Mouse (Mus musculus) skeletal muscle tissue, postnatal 0 days (tissue): ENCODE data around the gene Tmem190. TPM values are rescaled to one million over a fixed set of nuclear protein-coding genes. Genes with fewer than 3 reads are reported as not detected.

ENCODE experiments used
- polyA plus RNA-seq: library from polyadenylated mRNA; unstranded; fragments of >200 nt; fragmentation: Nextera tagmentation; extraction: Ambion mirVana; gene quantifications from 2 replicates; pipeline ENCODE4 v1.2.1, GENCODE M21; 2015

Tmem190 gene
- not detected in 2 replicates for polyA plus RNA-seq

GRCm38 (mm10) chr7:4782759-4783158 lies at the start of gene Tmem190, which contains the start of gene Il11:
Gene Tmem190, plus strand, starts transcription at chr7:4782937.
Gene Il11, minus strand, starts transcription at chr7:4782859.

GRCm38 (mm10) chr7:4739544-4740275 lies 43.0 kb upstream of the Tmem190 start, which contains the start of gene Kmt5c:
Gene Kmt5c, plus strand, starts transcription at chr7:4740115.

GRCm38 (mm10) chr7:4752821-4753570 lies 29.7 kb upstream of the Tmem190 start, which contains the start of gene Cox6b2:
Gene Cox6b2, minus strand, starts transcription at chr7:4753094.

GRCm38 (mm10) chr7:4771202-4771601 lies 11.5 kb upstream of the Tmem190 start, which contains the start of gene Fam71e2:
Gene Fam71e2, minus strand, starts transcription at chr7:4771302.

GRCm38 (mm10) chr7:4789436-4789935 lies 6.7 kb downstream of the Tmem190 start, which contains the start of gene Tmem238:
Gene Tmem238, minus strand, starts transcription at chr7:4789656.

GRCm38 (mm10) chr7:4792278-4793212 lies 9.8 kb downstream of the Tmem190 start, which contains the start of gene Rpl28:
Gene Rpl28, plus strand, starts transcription at chr7:4792874.

GRCm38 (mm10) chr7:4812303-4813104 lies 29.8 kb downstream of the Tmem190 start, which contains the start of gene Ube2s:
Gene Ube2s, minus strand, starts transcription at chr7:4812590.

Other genes starting within 250 kb of the Tmem190 start
- 0.10 and 0.31 TPM in 2 replicates for gene Syt5, start 235.4 kb upstream of the Tmem190 start, polyA plus RNA-seq
- not detected in 2 replicates for gene Ptprh, start 178.9 kb upstream of the Tmem190 start, polyA plus RNA-seq
- gene Tmem86b, start 151.5 kb upstream of the Tmem190 start, polyA plus RNA-seq, result 0.26 and 0.62 TPM in 2 replicates
- 5.1 and 5.6 TPM in 2 replicates for gene Ppp6r1, start 123.9 kb upstream of the Tmem190 start, polyA plus RNA-seq
- 41.2 and 49.2 TPM in 2 replicates for gene Hspbp1, start 97.9 kb upstream of the Tmem190 start, polyA plus RNA-seq
- 0.23 and 0.39 TPM in 2 replicates for gene Brsk1, start 92.3 kb upstream of the Tmem190 start, polyA plus RNA-seq
- 0.07 TPM in 1 of 2 replicates, not detected in the other for gene Tmem150b, start 57.7 kb upstream of the Tmem190 start, polyA plus RNA-seq
- 22.4 and 24.9 TPM in 2 replicates for gene Kmt5c, start 42.8 kb upstream of the Tmem190 start, polyA plus RNA-seq
- 18.6 and 22.1 TPM in 2 replicates for gene Cox6b2, start 29.8 kb upstream of the Tmem190 start, polyA plus RNA-seq
- not detected in 2 replicates for gene Fam71e2, start 11.6 kb upstream of the Tmem190 start, polyA plus RNA-seq
- gene Il11, start 78 bp upstream of the Tmem190 start, polyA plus RNA-seq, result 0.09 TPM in 1 of 2 replicates, not detected in the other
- gene Tmem238, start 6.7 kb downstream of the Tmem190 start, polyA plus RNA-seq, result 8.2 and 8.9 TPM in 2 replicates
- 262 and 278 TPM in 2 replicates for gene Rpl28, start 9.9 kb downstream of the Tmem190 start, polyA plus RNA-seq
- gene Ube2s, start 29.7 kb downstream of the Tmem190 start, polyA plus RNA-seq, result 106 and 115 TPM in 2 replicates
- not detected in 2 replicates for gene Shisa7, start 61.8 kb downstream of the Tmem190 start, polyA plus RNA-seq
- gene Isoc2b, start 87.3 kb downstream of the Tmem190 start, polyA plus RNA-seq, result 3.2 and 8.0 TPM in 2 replicates
- 0.87 and 1.4 TPM in 2 replicates for gene Isoc2a, start 94.2 kb downstream of the Tmem190 start, polyA plus RNA-seq
- 0.10 TPM in 1 of 2 replicates, not detected in the other for gene Gm36210, start 123.6 kb downstream of the Tmem190 start, polyA plus RNA-seq
- 1.8 and 2.0 TPM in 2 replicates for gene Zfp628, start 132.3 kb downstream of the Tmem190 start, polyA plus RNA-seq
- gene Nat14, start 139.1 kb downstream of the Tmem190 start, polyA plus RNA-seq, result 0.66 and 1.3 TPM in 2 replicates
- gene Ssc5d, start 142.8 kb downstream of the Tmem190 start, polyA plus RNA-seq, result 8.7 and 10.2 TPM in 2 replicates
- gene Sbk2, start 181.5 kb downstream of the Tmem190 start, polyA plus RNA-seq, result 6.5 and 8.4 TPM in 2 replicates
- not detected in 2 replicates for gene Sbk3, start 188.2 kb downstream of the Tmem190 start, polyA plus RNA-seq
- 9.2 and 12.0 TPM in 2 replicates for gene Zfp579, start 213.2 kb downstream of the Tmem190 start, polyA plus RNA-seq
- 14.0 and 16.9 TPM in 2 replicates for gene Zfp524, start 231.5 kb downstream of the Tmem190 start, polyA plus RNA-seq
- gene Fiz1, start 231.8 kb downstream of the Tmem190 start, polyA plus RNA-seq, result 16.4 and 17.7 TPM in 2 replicates
- gene Gm44973, start 232.6 kb downstream of the Tmem190 start, polyA plus RNA-seq, result 0.17 and 1.3 TPM in 2 replicates
- gene Zfp865, start 237.4 kb downstream of the Tmem190 start, polyA plus RNA-seq, result 3.0 and 3.2 TPM in 2 replicates
- 0.22 and 1.5 TPM in 2 replicates for gene Ccdc106, start 237.6 kb downstream of the Tmem190 start, polyA plus RNA-seq